Mouse (Mus musculus): Measurements from ENCODE around the gene Pten.

The Pten gene

DNA sequence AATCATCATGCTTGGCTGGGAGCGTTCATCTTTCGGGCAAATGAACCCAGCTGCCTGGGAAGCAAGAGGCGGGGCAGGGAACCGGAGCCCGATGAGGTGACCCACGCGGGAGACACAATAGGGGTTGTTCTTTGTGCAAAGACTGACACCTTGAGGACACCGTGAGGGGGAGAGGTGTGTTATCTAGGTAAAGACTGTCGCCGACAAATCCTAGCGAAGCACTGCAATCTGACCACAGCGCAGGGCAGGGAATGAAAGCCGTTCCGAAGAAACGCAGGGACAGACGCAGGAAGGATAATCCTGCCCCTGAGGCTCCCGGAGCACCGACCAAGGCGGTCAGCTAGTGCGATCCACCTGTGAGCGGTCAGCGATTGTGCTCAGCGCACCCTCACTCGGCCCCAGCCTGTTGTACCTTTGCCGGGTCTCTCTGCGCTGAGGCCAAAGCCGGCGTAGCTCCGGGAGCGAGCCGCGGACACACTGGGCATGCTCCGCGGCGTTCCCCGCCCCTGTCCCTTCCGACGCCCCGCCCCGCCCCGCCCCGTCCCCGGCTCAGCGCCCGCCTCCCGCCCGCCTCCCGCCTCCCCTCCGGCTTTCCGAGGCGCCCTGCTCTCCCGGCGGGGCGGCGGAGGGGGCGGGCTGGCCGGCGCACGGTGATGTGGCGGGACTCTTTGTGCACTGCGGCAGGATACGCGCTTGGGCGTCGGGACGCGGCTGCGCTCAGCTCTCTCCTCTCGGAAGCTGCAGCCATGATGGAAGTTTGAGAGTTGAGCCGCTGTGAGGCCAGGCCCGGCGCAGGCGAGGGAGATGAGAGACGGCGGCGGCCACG, at the start of gene Pten:
Gene Pten, plus strand, starts transcription at position 598 of the 826 bp plus-strand sequence.
- DNase-seq (ENCODE audit: low spot score), result peak; percentile 96

- DNase-seq (ENCODE audit: low spot score), result no peak
Observed at GRCm38 (mm10) chr19:32708996-32709395, 48.3 kb upstream of the Pten start.

DNA sequence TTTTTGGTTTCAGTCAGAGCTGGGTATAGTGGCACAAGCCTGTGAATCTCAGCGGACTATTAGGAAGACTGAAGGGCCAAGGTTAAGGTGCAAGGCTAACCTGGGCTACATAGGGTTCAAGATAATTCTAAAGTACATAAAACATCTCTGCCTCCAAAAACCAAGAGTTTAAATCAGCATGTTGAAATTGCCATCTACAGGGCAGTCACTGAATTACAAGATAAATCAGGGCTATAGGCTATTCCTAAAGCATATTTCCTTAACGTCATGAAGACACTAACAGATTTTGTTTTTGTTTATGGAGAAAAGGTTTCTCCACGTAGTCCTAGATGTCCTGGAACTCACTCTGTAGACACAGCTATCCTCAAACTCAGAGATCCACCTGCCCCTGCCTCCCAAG, 47.0 kb upstream of the Pten start:
- no peak for DNase-seq (ENCODE audit: low spot score)

DNA sequence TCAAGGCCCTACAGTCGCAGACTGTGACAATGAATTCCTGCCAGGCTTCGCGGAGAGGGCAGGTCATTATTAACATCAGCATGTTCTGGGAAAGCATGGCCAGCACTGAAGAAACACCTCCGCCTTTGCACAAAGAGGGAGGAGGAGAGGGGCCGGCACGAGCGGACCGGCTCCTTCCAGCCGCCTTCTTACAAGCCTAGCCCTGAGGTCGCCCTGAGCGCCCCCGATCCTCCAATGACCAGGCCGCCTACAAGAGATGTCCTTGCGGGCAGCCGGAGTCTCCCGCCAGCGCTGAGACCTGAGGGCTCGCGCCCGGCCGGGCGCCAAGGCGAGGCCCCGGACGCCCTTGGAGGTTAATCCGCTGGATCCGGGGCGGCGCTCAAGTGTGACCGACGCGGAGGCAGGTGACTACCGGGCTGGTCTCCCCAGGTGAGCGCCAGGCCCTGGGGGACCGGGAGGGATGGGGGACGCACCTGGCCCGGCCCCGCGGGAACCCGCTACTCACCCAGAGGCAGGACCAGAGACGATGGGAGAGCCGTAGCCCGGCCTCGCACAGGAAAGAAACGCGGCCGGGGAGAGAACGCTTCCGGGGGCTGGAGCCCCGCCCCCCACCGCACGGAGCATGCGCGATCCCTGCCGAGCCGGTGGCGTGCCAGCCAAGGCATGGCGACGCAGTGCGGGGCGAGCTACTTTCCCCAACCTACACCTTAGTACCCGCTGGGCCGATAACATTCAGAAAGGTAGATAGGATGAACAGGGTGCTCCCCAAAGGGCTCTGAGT, 45.3 kb upstream of the Pten start:
- peak; percentile 90 for DNase-seq (ENCODE audit: low spot score)

DNA sequence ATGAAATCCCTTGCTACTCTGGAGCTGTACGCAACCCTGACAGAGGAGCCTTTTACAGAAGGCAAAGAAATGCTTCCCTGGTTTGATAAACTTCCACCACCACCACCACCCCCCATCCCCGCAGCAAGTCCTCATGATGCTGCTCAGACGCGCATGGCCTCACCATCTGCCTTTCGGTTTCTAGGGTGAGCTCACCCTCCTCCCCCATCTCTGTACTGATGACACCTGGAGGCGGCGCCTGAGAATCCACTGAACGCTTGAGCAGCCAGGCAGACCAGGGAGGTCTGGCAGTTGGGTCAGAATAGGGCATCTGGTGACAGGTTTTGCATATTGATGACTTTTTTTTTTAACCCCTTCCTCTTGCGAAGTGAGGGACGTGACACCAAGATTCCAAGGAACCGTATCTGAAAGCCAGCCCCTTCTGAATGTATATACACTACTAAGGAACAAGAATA, 44.7 kb upstream of the Pten start:
- peak; percentile 64 for DNase-seq (ENCODE audit: low spot score)

- no peak for DNase-seq (ENCODE audit: low spot score)
Observed at GRCm38 (mm10) chr19:32713471-32713870, 43.8 kb upstream of the Pten start.

DNA sequence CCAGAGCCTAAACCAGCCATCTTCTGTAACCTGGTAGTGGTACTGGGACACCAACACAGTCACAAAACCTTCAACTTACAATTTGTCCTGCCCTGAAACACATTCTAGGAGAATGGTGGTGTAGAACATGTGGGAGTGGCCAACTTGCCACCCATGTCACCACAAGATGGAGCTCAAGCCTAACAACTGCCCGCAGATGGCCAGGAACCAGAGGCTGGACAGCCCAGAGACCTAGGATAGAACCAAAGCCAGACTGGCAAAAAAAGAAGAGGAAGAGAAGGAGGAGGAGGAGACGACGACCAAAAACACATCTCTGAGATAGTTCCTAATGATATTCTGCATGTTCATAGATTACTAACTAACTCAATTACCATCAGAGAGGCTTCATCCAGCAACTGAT, 42.1 kb upstream of the Pten start:
- peak; percentile 76 for DNase-seq (ENCODE audit: low spot score)

DNA sequence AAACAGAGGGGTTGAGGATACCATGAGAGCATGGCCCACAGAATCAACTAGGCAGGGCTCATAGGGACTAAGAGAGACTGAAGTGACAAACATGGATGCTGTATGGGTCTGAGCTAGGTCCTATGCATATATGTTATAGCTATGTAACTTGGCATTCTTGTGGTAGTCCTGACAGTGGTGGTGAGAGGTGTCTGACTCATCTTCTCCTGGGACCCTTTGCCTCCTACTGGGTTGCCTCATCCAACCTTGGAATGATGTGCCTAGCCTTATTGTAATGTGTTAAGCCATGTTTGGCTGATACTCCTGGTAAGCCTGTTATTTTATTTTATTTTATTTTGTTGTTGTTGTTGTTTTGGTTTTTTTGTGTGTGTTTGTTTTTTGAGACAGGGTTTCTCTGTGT, 41.6 kb upstream of the Pten start:
- no peak for DNase-seq (ENCODE audit: low spot score)

GRCm38 (mm10) chr19:32717590-32717989, 39.7 kb upstream of the Pten start:
- DNase-seq (ENCODE audit: low spot score), result no peak

- DNase-seq (ENCODE audit: low spot score), result no peak
Observed at GRCm38 (mm10) chr19:32720319-32720718, 37.0 kb upstream of the Pten start.

- DNase-seq (ENCODE audit: low spot score), result no peak
Observed at GRCm38 (mm10) chr19:32723817-32724216, 33.5 kb upstream of the Pten start.

GRCm38 (mm10) chr19:32726451-32727325, 30.6 kb upstream of the Pten start:
- DNase-seq (ENCODE audit: low spot score), result no peak

DNA sequence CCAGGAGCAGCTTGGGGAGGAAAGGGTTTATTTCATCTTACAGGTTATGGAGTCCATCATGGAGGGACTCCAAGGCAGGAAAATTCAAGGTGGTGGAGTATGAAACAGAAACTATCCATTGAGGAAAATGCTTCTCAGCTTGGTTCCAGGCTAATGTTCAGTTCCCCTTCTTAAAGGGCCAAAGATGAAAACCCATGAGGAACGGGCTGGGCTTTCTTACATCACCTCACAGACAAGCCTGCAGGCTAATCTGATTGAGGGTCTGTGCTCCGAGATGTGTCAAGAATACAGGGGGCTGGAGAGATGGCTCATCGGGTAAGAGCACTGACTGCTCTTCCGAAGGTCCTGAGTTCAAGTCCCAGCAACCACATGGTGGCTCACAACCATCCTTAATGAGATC, 27.5 kb upstream of the Pten start:
- no peak for DNase-seq (ENCODE audit: low spot score)

DNA sequence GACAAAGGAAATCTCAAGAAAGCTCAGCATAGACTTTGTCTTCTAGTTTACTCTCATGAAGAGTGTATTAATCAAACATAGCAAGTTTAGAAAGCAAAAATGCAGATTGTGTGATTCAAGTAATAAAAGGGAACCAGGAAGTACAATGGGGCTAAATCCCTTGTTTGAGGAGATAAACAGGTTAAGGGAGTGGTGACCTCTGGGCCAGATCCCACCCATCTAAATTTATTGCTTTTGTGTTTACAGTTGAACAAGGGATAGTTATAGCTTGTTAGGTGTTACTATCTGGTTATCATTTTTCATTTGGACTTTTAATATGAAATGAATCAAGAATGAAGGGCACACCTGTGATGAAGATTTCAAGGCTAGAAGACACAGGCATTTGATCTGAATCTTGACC, 24.4 kb upstream of the Pten start:
- DNase-seq (ENCODE audit: low spot score), result no peak

DNA sequence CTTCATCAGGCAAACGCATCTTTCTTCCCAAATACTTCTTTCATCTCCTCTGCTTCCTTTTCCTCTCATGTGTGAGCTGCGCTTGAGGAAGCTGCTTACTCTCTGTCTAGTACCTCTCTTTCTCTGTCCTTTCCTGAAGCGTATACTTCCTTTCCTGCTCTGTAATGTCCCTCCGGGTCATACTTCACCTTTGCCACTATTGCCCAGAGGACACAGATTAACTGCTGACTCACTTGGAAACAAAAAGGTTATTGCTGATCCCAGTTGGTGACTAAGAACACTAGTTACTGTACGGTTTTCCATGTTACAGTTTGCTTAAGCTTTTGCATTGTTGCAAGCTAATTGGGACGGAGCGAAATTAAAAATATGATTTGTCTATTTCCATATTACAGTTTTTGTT, 19.5 kb upstream of the Pten start:
- DNase-seq (ENCODE audit: low spot score), result no peak

GRCm38 (mm10) chr19:32739686-32740085, 17.6 kb upstream of the Pten start, which contains the start of gene Atad1:
Gene Atad1, minus strand, starts transcription at chr19:32739786.
- DNase-seq (ENCODE audit: low spot score), result no peak

DNA sequence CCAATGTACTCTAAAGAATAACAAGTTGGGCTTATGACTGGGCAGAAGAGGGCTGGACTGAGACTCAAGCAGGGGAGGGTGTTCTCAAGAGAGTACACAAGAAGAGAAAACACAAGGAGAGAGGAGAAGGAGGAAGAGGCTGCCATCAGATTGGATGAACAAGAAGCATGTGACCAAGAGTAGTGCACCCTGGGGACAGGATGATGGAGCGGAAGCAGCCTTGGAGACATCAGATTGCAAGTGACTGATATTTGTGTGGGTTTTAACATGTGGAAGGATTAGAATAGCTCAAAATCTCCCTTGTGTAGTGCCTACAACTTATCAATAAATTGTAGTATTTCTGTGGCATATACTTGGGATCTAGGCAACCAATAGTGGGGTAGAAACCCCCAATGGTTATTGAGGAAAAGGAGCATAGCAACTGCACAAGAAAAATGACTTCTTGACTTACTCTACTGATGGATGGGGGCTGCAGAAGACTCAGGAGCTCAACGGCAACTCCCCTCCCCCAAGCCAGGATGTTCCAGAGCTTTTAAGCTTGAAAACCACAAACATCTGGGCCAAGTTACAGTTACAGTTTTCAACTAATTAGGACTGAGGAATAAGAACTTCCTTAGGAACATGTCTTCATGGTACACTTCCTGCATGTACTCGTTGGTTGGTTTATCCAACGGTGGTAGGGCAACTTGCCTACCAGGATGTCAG, 16.5 kb upstream of the Pten start:
- DNase-seq (ENCODE audit: low spot score), result no peak

DNA sequence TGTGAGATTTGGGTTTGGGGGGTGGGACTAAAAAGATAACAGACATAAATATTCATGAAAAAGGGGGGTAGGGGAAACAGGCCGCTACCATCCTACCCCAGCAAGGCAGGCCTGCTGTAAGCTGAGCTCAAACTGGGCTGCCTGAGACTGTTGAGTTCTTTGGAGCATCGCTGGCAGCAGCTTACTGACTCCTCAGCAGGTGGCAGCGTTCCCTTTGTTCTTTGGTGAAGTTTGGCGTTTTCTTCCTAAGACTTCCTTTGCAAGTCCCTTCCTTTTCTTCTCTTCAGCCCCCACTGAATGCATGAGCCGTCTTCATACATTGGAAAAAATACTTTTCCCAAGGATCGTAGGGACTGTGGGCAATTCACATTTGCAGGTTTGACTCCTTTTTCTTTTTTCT, 7.9 kb upstream of the Pten start:
- DNase-seq (ENCODE audit: low spot score), result peak; percentile 25

DNA sequence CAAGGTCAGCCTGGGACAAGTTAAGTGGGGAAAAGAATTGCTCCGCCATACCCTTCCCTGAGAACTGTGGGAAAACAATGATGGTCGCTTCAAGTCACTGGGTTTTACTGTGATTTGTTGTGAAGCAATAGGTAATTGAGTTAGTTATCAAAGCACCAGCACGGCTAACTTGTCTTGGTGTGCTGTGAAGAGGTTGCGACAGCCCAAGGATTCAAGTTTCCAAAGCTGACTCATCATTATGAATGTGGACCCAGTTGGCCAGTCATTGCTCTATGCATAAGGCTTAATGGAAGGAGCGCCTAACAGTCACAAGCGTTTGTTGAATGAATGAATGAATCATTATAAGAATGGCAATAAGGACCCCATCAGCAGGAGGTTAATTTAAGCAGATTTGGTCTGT, 4.9 kb upstream of the Pten start:
- no peak for DNase-seq (ENCODE audit: low spot score)

DNA sequence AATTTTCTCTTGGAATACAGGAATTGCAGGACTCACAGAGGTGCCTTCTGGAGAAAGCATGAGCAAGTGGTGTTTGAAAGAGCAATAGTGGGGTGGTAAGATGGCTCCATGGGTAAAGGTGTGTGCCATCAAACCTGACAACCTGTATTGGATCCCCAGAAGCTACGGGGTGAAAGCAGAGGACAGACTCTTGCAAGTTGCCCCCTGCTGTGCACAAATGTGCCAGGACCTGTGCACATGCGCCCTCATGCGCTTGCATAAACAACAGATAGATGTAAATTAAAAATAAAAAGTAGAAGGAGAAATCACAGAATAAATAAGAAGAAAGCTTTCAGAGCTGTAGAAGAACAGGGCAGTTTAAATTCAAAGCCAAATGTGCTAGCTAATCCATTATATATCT, 3.9 kb upstream of the Pten start:
- no peak for DNase-seq (ENCODE audit: low spot score)

DNA sequence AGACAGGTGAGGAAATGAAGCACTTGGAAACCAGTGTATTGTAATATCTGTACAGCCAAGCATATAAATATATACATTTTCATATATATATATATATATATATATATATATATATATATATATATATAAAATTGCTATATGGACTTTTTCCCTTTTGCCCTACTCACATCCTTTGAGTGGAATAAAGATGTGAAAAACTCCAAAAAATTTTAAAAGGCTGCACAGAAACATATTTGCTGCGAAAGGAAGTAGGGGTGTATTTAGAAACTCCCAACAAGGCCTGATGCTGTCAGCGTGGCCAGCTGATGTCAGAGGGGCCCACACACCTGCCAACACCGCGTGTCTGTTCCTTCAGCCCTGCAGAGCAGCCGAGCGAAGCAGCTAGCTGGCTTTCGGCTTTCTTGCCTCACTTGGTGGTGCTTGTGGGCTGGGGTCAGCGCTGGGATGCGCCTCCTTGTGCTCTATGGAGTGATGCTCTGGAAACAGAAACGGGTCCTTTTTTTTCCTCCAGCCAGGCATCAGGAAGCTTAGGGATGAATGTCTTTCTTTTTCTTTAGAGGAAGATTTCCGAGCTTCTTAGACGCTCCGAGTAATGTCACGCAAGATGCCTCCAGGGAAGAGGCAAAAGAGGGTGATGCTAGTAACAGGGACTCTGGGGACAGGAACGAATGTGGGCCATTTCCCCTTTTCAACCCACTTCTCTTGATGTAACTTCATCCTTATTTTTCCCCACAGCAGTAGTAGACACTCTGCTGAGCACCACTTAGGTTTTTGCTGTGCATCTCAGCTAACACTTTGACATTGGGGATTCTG, 2.9 kb upstream of the Pten start:
- DNase-seq (ENCODE audit: low spot score), result no peak
